Mouse (Mus musculus) CD8-positive naive resting alpha-beta T cell, adult 57 days (primary cell): Measurements from ENCODE around the gene Stk32b. TPM values are rescaled to one million over a fixed set of nuclear protein-coding genes. Genes with fewer than 3 reads are reported as not detected.

Experiments
- total RNA-seq: library from RNA; stranded (reverse); gene quantifications from one replicate; pipeline ENCODE4 v1.2.4, GENCODE M21; 2023

The Stk32b gene
- not detected for total RNA-seq

GRCm38 (mm10) chr5:37716505-37717372, at the start of gene Stk32b:
TSS of gene Stk32b (minus strand) at chr5:37717171.

DNA sequence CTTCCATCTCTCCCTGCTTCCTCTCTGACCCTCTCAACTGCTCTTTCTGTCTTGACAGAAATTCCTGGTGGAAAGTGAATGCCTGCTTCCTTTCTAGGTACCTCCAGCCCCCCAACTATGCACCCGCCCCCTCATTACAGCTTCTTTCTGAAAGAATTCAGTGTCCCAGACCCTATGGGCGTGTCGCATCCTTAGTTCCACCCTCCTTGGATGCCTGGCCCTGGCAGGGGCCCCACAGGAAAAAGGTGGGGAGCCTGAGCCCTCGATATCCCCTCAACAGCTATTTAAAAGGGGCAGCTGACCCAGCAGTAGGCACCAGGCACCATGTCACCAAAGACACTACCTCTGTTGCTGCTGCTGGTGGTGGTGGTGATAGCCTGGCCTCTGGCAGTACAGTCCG, 18.3 kb upstream of the Stk32b start, which contains the start of gene Cytl1:
Cytl1 (plus strand) TSS at position 296 of the 400 bp plus-strand sequence.

Other genes starting within 250 kb of the Stk32b start
- gene Cytl1, start 18.3 kb upstream of the Stk32b start, total RNA-seq: not detected
- gene Msx1, start 107.4 kb upstream of the Stk32b start, total RNA-seq: not detected